Mouse (Mus musculus) myocyte (in vitro differentiated cells): Measurements from ENCODE around the gene Vcp. TPM values are rescaled to one million over a fixed set of nuclear protein-coding genes. Genes with fewer than 3 reads are reported as not detected.

ENCODE experiments used
- H3K27me3 ChIP-seq: one replicate; pipeline ENCODE4 v1.6.1; 2011; ENCODE audit not compliant: control insufficient read depth, insufficient read depth, insufficient read length
- H3K36me3 ChIP-seq: one replicate; pipeline ENCODE4 v1.6.1; 2011; ENCODE audit not compliant: control insufficient read depth, insufficient read depth
- H3K4me2 ChIP-seq: one replicate; pipeline ENCODE4 v1.6.1; 2011; ENCODE audit warnings: low read depth, control low read depth
- H3K4me3 ChIP-seq: one replicate; pipeline ENCODE4 v1.5.1; 2011; ENCODE audit warnings: mild to moderate bottlenecking, control low read depth, moderate library complexity
- H3K79me2 ChIP-seq: one replicate; pipeline ENCODE4 v1.6.1; 2011; ENCODE audit not compliant: control insufficient read depth, insufficient read depth
- H3ac ChIP-seq: one replicate; pipeline ENCODE4 v1.6.1; 2011; ENCODE audit not compliant: control insufficient read depth, insufficient read length
- CEBPB ChIP-seq: IDR thresholded peaks from 2 replicates; pipeline ENCODE4 v1.6.1; 2011; ENCODE audit warnings: mild to moderate bottlenecking, moderate library complexity; ENCODE audit not compliant: poor library complexity, insufficient read depth, severe bottlenecking
- E2F4 ChIP-seq: IDR thresholded peaks from one replicate; pipeline ENCODE4 v1.6.1; 2011; ENCODE audit warnings: mild to moderate bottlenecking, control low read depth, moderate library complexity; ENCODE audit not compliant: insufficient read depth
- MAX ChIP-seq: IDR thresholded peaks from one replicate; pipeline ENCODE4 v1.6.1; 2011; ENCODE audit warnings: low read depth, mild to moderate bottlenecking, control low read depth
- MYOD1 ChIP-seq, 3 experiments: IDR thresholded peaks; one replicate each; pipeline ENCODE4 v1.6.1; 2011; ENCODE audit warnings: control low read depth in 2 of 3, low read depth in 2 of 3, mild to moderate bottlenecking in 2 of 3, moderate library complexity in 1 of 3; ENCODE audit not compliant: insufficient read length in 2 of 3, control insufficient read depth in 1 of 3
- MYOG ChIP-seq, 3 experiments: IDR thresholded peaks; one replicate each; pipeline ENCODE4 v1.6.1; 2011; ENCODE audit warnings: control low read depth in 2 of 3, low read depth in 2 of 3, mild to moderate bottlenecking in 2 of 3; ENCODE audit not compliant: insufficient read length in 2 of 3, control insufficient read depth in 1 of 3, insufficient read depth in 1 of 3
- POLR2A ChIP-seq: IDR thresholded peaks from one replicate; pipeline ENCODE4 v1.6.1; 2011; ENCODE audit warnings: low read depth, mild to moderate bottlenecking, control low read depth, moderate library complexity; ENCODE audit not compliant: insufficient read length
- POLR2AphosphoS2 ChIP-seq: IDR thresholded peaks from one replicate; pipeline ENCODE4 v1.6.1; 2011; ENCODE audit warnings: low read depth, control low read depth; ENCODE audit not compliant: insufficient read length
- REST ChIP-seq: IDR thresholded peaks from one replicate; pipeline ENCODE4 v1.6.1; 2011; ENCODE audit warnings: mild to moderate bottlenecking, control low read depth, moderate library complexity; ENCODE audit not compliant: insufficient read depth, insufficient read length
- SRF ChIP-seq: IDR thresholded peaks from one replicate; pipeline ENCODE4 v1.6.1; 2011; ENCODE audit warnings: low read depth; ENCODE audit not compliant: control insufficient read depth, insufficient read length
- TCF12 ChIP-seq: IDR thresholded peaks from one replicate; pipeline ENCODE4 v1.6.1; 2011; ENCODE audit warnings: mild to moderate bottlenecking, control low read depth; ENCODE audit not compliant: poor library complexity, insufficient read depth, severe bottlenecking
- TCF3 ChIP-seq: IDR thresholded peaks from one replicate; pipeline ENCODE4 v1.6.1; 2011; ENCODE audit warnings: low read depth, control low read depth; ENCODE audit not compliant: insufficient read length
- USF1 ChIP-seq: IDR thresholded peaks from one replicate; pipeline ENCODE4 v1.6.1; 2011; ENCODE audit warnings: low read depth, mild to moderate bottlenecking, control low read depth, moderate library complexity
- polyA plus RNA-seq: library from polyadenylated mRNA; unstranded; fragments of >200 nt; fragmentation: generic; extraction: Trizol; gene quantifications from one replicate; pipeline ENCODE4 v1.2.1, GENCODE M21; 2012; ENCODE audit warnings: missing spikeins

The Vcp gene
- polyA plus RNA-seq, 1 experiment, result 334 TPM

GRCm38 (mm10) chr4:43029749-43030148 is 29.4 kb upstream of the Vcp start:
- peak overlapping the region; percentile 90 for H3K4me2 ChIP-seq

GRCm38 (mm10) chr4:43029121-43029520 is 28.8 kb upstream of the Vcp start:
- TF ChIP-seq TCF3 (no peak), SRF (no peak), MYOD1 (IDR thresholded peaks at IDR 0.05; ENCODE audit: control insufficient read depth in 1 of 3, insufficient read length in 2 of 3, low read depth in 2 of 3) (no peak), MYOG (IDR thresholded peaks at IDR 0.05; ENCODE audit: control insufficient read depth in 1 of 3, insufficient read depth in 1 of 3, insufficient read length in 2 of 3, low read depth in 2 of 3) (no peak), TCF12 (no peak), POLR2A (no peak), MAX (no peak), E2F4 (no peak), USF1 (no peak), REST (no peak), CEBPB (no peak)
- Histone ChIP-seq H3K79me2 (peaks cover 9% of the 10 kb centered on the region), H3K4me2 (no peak overlapping the region), H3K27me3 (no peaks in the 10 kb centered on the region), H3K36me3 (peaks cover 6% of the 10 kb centered on the region), H3ac (no peak overlapping the region), H3K4me3 (no peak overlapping the region)

More at GRCm38 (mm10) chr4:43029749-43030148, 29.4 kb upstream of the Vcp start:
- Histone ChIP-seq H3K27me3 (no peaks in the 10 kb centered on the region), H3ac (no peak overlapping the region), H3K36me3 (peaks cover 13% of the 10 kb centered on the region), H3K4me3 (peak overlapping the region; percentile 67), H3K79me2 (peaks cover 9% of the 10 kb centered on the region)
- TF ChIP-seq POLR2A (no peak), MAX (no peak), SRF (no peak), TCF12 (no peak), POLR2AphosphoS2 (no peak), CEBPB (no peak), MYOD1 (IDR thresholded peaks at IDR 0.05; ENCODE audit: control insufficient read depth in 1 of 3, insufficient read length in 2 of 3, low read depth in 2 of 3) (no peak), MYOG (IDR thresholded peaks at IDR 0.05; ENCODE audit: control insufficient read depth in 1 of 3, insufficient read depth in 1 of 3, insufficient read length in 2 of 3, low read depth in 2 of 3) (no peak), E2F4 (no peak), TCF3 (no peak), REST (no peak), USF1 (no peak)

- peaks cover 2% of the 10 kb centered on the region for H3K79me2 ChIP-seq
- no peaks in the 10 kb centered on the region for H3K27me3 ChIP-seq
- TF ChIP-seq POLR2AphosphoS2 (peak; percentile 82), USF1 (no peak), MYOD1 (IDR thresholded peaks at IDR 0.05; ENCODE audit: control insufficient read depth in 1 of 3, insufficient read length in 2 of 3, low read depth in 2 of 3) (peak in 2 of 3 experiments; percentile 12 to 20), POLR2A (peak; percentile 49), TCF12 (no peak)
- no peaks in the 10 kb centered on the region for H3K36me3 ChIP-seq
- peak within 1 kb of the TSS; percentile 32 for H3K4me3 ChIP-seq
- no peak within 1 kb of the TSS for H3ac ChIP-seq
- peak within 1 kb of the TSS; percentile 95 for H3K4me2 ChIP-seq
These were observed 25.0 kb upstream of the Vcp start, which contains the start of gene Pigo for GRCm38 (mm10) chr4:43025084-43025960. TSS of gene Pigo (minus strand) at chr4:43025819.

- Histone ChIP-seq H3K4me2 (peak overlapping the region; percentile 95), H3K4me3 (peak overlapping the region; percentile 32), H3K79me2 (no peaks in the 10 kb centered on the region), H3K36me3 (no peaks in the 10 kb centered on the region), H3ac (no peak overlapping the region), H3K27me3 (no peaks in the 10 kb centered on the region)
- no peak for TF ChIP-seq CEBPB
- TF ChIP-seq POLR2A, result no peak
- no peak for TF ChIP-seq MYOG (IDR thresholded peaks at IDR 0.05; ENCODE audit: control insufficient read depth in 1 of 3, insufficient read depth in 1 of 3, insufficient read length in 2 of 3, low read depth in 2 of 3)
These were observed 24.4 kb upstream of the Vcp start for GRCm38 (mm10) chr4:43024673-43025072.

GRCm38 (mm10) chr4:43021341-43021740 is 21.0 kb upstream of the Vcp start:
- Histone ChIP-seq H3K36me3 (no peaks in the 10 kb centered on the region), H3K27me3 (no peaks in the 10 kb centered on the region), H3K4me2 (no peak overlapping the region), H3K79me2 (no peaks in the 10 kb centered on the region), H3ac (no peak overlapping the region), H3K4me3 (no peak overlapping the region)
- TF ChIP-seq POLR2A (no peak), SRF (no peak), USF1 (no peak), TCF3 (no peak), TCF12 (no peak), MYOG (IDR thresholded peaks at IDR 0.05; ENCODE audit: control insufficient read depth in 1 of 3, insufficient read depth in 1 of 3, insufficient read length in 2 of 3, low read depth in 2 of 3) (no peak), MYOD1 (IDR thresholded peaks at IDR 0.05; ENCODE audit: control insufficient read depth in 1 of 3, insufficient read length in 2 of 3, low read depth in 2 of 3) (no peak), POLR2AphosphoS2 (no peak), E2F4 (no peak), CEBPB (no peak), REST (no peak), MAX (no peak)
